Mouse (Mus musculus): ENCODE measurements around the gene 0610010F05Rik.
"Not testable (repeated sequence)": the region's sequence is repeated elsewhere in the genome, so short reads cannot be mapped to it uniquely, and the experiment has no call there.

0610010F05Rik gene

GRCm38 (mm10) chr11:23632945-23633878, at the start of gene 0610010F05Rik:
TSS of gene 0610010F05Rik (minus strand) at chr11:23633639.
- peak; percentile 82 for DNase-seq

GRCm38 (mm10) chr11:23682561-23682960, 49.1 kb upstream of the 0610010F05Rik start:
- no peak for DNase-seq

- no peak for DNase-seq
Measured at GRCm38 (mm10) chr11:23680435-23680950, 47.1 kb upstream of the 0610010F05Rik start.

- DNase-seq, result peak; percentile 28
Measured at GRCm38 (mm10) chr11:23679044-23679642, 45.7 kb upstream of the 0610010F05Rik start.

GRCm38 (mm10) chr11:23676100-23676499, 42.7 kb upstream of the 0610010F05Rik start:
- no peak for DNase-seq

- no peak for DNase-seq
Measured at GRCm38 (mm10) chr11:23672256-23672749, 38.9 kb upstream of the 0610010F05Rik start.

- DNase-seq, result no peak
Measured at GRCm38 (mm10) chr11:23667128-23667527, 33.7 kb upstream of the 0610010F05Rik start.

GRCm38 (mm10) chr11:23666526-23666925, 33.1 kb upstream of the 0610010F05Rik start:
- DNase-seq, result no peak

GRCm38 (mm10) chr11:23665798-23666501, 32.5 kb upstream of the 0610010F05Rik start, which contains the start of gene Pex13:
TSS of gene Pex13 (minus strand) at chr11:23665959.
- peak; percentile 93 for DNase-seq

GRCm38 (mm10) chr11:23665311-23665786, 31.9 kb upstream of the 0610010F05Rik start, which contains the start of gene Pus10:
TSS of gene Pus10 (plus strand) at chr11:23665674.
- no peak for DNase-seq

GRCm38 (mm10) chr11:23664232-23664631, 30.8 kb upstream of the 0610010F05Rik start:
- DNase-seq, result no peak

- no peak for DNase-seq
Measured at GRCm38 (mm10) chr11:23657791-23658190, 24.4 kb upstream of the 0610010F05Rik start.

GRCm38 (mm10) chr11:23653666-23654065, 20.2 kb upstream of the 0610010F05Rik start:
- no peak for DNase-seq

- DNase-seq, result no peak
Measured at GRCm38 (mm10) chr11:23647835-23648234, 14.4 kb upstream of the 0610010F05Rik start.

GRCm38 (mm10) chr11:23647431-23647830, 14.0 kb upstream of the 0610010F05Rik start:
- no peak for DNase-seq

GRCm38 (mm10) chr11:23634573-23634972, 1.1 kb upstream of the 0610010F05Rik start:
- DNase-seq, result no peak

- no peak for DNase-seq
Measured at GRCm38 (mm10) chr11:23633879-23634215, 408 bp upstream of the 0610010F05Rik start.

GRCm38 (mm10) chr11:23630664-23631063, 2.8 kb downstream of the 0610010F05Rik start:
- DNase-seq, result no peak

GRCm38 (mm10) chr11:23618995-23619394, 14.4 kb downstream of the 0610010F05Rik start:
- DNase-seq, result no peak

GRCm38 (mm10) chr11:23614546-23614945, 18.9 kb downstream of the 0610010F05Rik start:
- no peak for DNase-seq

- DNase-seq, result not testable (repeated sequence)
Measured at GRCm38 (mm10) chr11:23607291-23607690, 26.1 kb downstream of the 0610010F05Rik start.

- DNase-seq, result no peak
Measured at GRCm38 (mm10) chr11:23570130-23570529, 63.3 kb downstream of the 0610010F05Rik start.

- peak; percentile 69 for DNase-seq
Measured at GRCm38 (mm10) chr11:23565761-23566160, 67.7 kb downstream of the 0610010F05Rik start.

Data from layer of hippocampus, adult 9-11 months (tissue).